Mouse (Mus musculus) lung, postnatal 0 days (tissue): ENCODE data around the gene Glis2.

Experiments used
- CTCF ChIP-seq: IDR thresholded peaks from 2 replicates; pipeline ENCODE4 v1.5.1; 2016; ENCODE audit warnings: antibody characterized with exemption, mild to moderate bottlenecking
- EP300 ChIP-seq: IDR thresholded peaks from 2 replicates; pipeline ENCODE4 v1.6.1; 2016; ENCODE audit warnings: antibody characterized with exemption, mild to moderate bottlenecking, control low read depth

- TF ChIP-seq CTCF (no peak), EP300 (no peak; the same call in 1 of the 2 replicates)
These were observed 35.4 kb upstream of the Glis2 start for GRCm38 (mm10) chr16:4558980-4559631.
